24 mouse cellular contexts compared by ENCODE assay signal in the genomic region with DNA sequence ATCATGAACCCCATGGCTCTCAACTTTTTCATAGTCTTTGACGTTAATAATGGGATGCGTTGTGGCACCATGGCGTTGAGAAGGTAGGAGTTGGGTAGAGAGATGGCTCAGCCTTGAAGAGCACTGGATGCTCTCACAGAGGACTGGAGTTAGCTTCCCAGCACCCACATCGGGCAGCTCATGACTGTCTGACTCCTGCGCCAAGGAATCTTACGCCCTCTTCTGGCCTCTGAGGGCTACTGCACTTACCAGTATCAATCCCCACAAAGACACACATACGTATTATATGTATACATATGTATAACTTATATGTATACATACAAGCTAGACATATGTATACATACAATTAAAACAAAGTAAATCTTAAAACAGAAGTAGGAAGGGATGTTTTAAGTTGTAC. TPM values are rescaled to one million over a fixed set of nuclear protein-coding genes. Genes with fewer than 3 reads are reported as not detected.
DNase-seq lines count a peak whose midpoint lies in the region; ATAC-seq and TF ChIP-seq lines count a peak whose summit lies in the region.
"Had no signal": no experiment of that assay in that cellular context is flagged by ENCODE, and none has a peak within 500 bp of the region (broad histone marks: within the 10 kb centered on the region; RNA-seq: fewer than 3 reads in every experiment).

No protein-coding gene starts in this region.

- H3K9ac ChIP-seq in heart, postnatal 0 days (replicated peaks; ENCODE audit: low read depth, low read length) = no peak overlapping the region
- no peak overlapping the region for H3K9ac ChIP-seq in lung, embryonic 14.5 days
- no peak overlapping the region for H3K9ac ChIP-seq in MEL (ENCODE audit: control insufficient read depth, low read depth, low read length, poor library complexity, severe bottlenecking)
- H3K9ac ChIP-seq: embryonic facial prominence, embryonic 13.5 days; forebrain, embryonic 15.5 days; kidney, embryonic 15.5 days; limb, embryonic 15.5 days had no signal

- no peak overlapping the region for H3K4me2 ChIP-seq in heart, postnatal 0 days (ENCODE audit: low read depth, low read length)
- H3K4me2 ChIP-seq in lung, embryonic 14.5 days = no peak overlapping the region
- H3K4me2 ChIP-seq: embryonic facial prominence, embryonic 13.5 days; forebrain, embryonic 15.5 days; heart, embryonic 11.5 days; kidney, embryonic 15.5 days; limb, embryonic 15.5 days had no signal

- H3K79me2 ChIP-seq in MEL (ENCODE audit: control insufficient read depth, insufficient read depth, low read length, poor library complexity) = no peaks in the 10 kb centered on the region

- H3K4me3 ChIP-seq in heart, postnatal 0 days (ENCODE audit: low read depth, low read length) = no peak overlapping the region
- no peak overlapping the region for H3K4me3 ChIP-seq in lung, embryonic 14.5 days (ENCODE audit: low read depth, low read length)
- no peak overlapping the region for H3K4me3 ChIP-seq in MEL (ENCODE audit: control insufficient read depth in 1 of 2, insufficient read depth in 1 of 2, low read depth in 2 of 2, low read length in 2 of 2)
- H3K4me3 ChIP-seq: embryonic facial prominence, embryonic 13.5 days; forebrain, embryonic 15.5 days; kidney, embryonic 15.5 days; limb, embryonic 15.5 days had no signal

- DNase-seq in heart, postnatal 0 days (ENCODE audit: low spot score) = no peak
- no peak for DNase-seq in heart, adult 18-20 months
- no peak for DNase-seq in lung, embryonic 14.5 days
- DNase-seq in lung, postnatal 25 days (ENCODE audit: low spot score) = no peak
- no peak for DNase-seq in MEL (ENCODE audit: low read depth, low spot score)
- no peak for DNase-seq in adrenal gland, adult 18-20 months (ENCODE audit: low spot score in 2 of 2)
- no peak for DNase-seq in cerebellum, adult 11 months
- DNase-seq: cerebellum, adult 9-11 months; gastrocnemius, postnatal 36 days; heart, postnatal 14 days; layer of hippocampus, postnatal 36 days; lung, adult 2 months; lung, postnatal 4 days; right cerebral cortex, postnatal 25 days had no signal

- H3K27ac ChIP-seq in heart, postnatal 0 days (ENCODE audit: low read depth) = no peak overlapping the region
- H3K27ac ChIP-seq in lung, embryonic 14.5 days (ENCODE audit: low read depth) = no peak overlapping the region
- H3K27ac ChIP-seq in MEL (ENCODE audit: control insufficient read depth, low read depth, low read length) = no peak overlapping the region
- H3K27ac ChIP-seq: embryonic facial prominence, embryonic 13.5 days; forebrain, embryonic 15.5 days; kidney, embryonic 15.5 days; limb, embryonic 15.5 days had no signal

- no peaks in the 10 kb centered on the region for H3K27me3 ChIP-seq in heart, postnatal 0 days (ENCODE audit: control insufficient read depth, insufficient read depth, low read length)
- no peaks in the 10 kb centered on the region for H3K27me3 ChIP-seq in lung, embryonic 14.5 days (ENCODE audit: insufficient read depth, low read length)
- no peaks in the 10 kb centered on the region for H3K27me3 ChIP-seq in MEL (ENCODE audit: control insufficient read depth in 1 of 2, insufficient read depth in 2 of 2, low read length in 2 of 2)
- H3K27me3 ChIP-seq: embryonic facial prominence, embryonic 13.5 days; forebrain, embryonic 15.5 days; kidney, embryonic 15.5 days; limb, embryonic 15.5 days had no signal

- TF ChIP-seq POLR2A in MEL (IDR thresholded peaks at IDR 0.05; ENCODE audit: control insufficient read depth in 1 of 2, insufficient read depth in 1 of 2, low read depth in 1 of 2, low read length in 2 of 2, poor library complexity in 1 of 2) = no peak

- 0 out of 2 replicates have a peak, but pooled peaks have one; percentile 3 for TF ChIP-seq CTCF in heart, postnatal 0 days (IDR thresholded peaks at IDR 0.05; ENCODE audit: low read depth)
- TF ChIP-seq CTCF in lung, embryonic 14.5 days (IDR thresholded peaks at IDR 0.05; ENCODE audit: low read depth) = peak; percentile 21; the same call in 1 of the 2 replicates
- peak in 2 of 3 experiments; percentile 7 to 8; a peak in 2 of 6 replicates for TF ChIP-seq CTCF in MEL (IDR thresholded peaks at IDR 0.05 in 2 of 3, conservative IDR thresholded peaks at IDR 0.05 in 1 of 3; ENCODE audit: control insufficient read depth in 1 of 3, insufficient read depth in 1 of 3, low read depth in 2 of 3, low read length in 3 of 3, poor library complexity in 1 of 3, severe bottlenecking in 1 of 3)

- TF ChIP-seq RAD21 in MEL (IDR thresholded peaks at IDR 0.05; ENCODE audit: low read depth, low read length) = no peak; the same call in 1 of the 2 replicates

- H3K4me1 ChIP-seq in heart, postnatal 0 days (ENCODE audit: control insufficient read depth, insufficient read depth) = peaks cover 18% of the 10 kb centered on the region; the same call in 1 of the 2 replicates
- H3K4me1 ChIP-seq in lung, embryonic 14.5 days (ENCODE audit: insufficient read depth) = no peaks in the 10 kb centered on the region
- H3K4me1 ChIP-seq in MEL (ENCODE audit: control insufficient read depth in 1 of 2, insufficient read depth in 2 of 2, low read length in 2 of 2) = no peaks in the 10 kb centered on the region
- H3K4me1 ChIP-seq: embryonic facial prominence, embryonic 13.5 days; limb, embryonic 15.5 days had no signal

- ATAC-seq in heart, postnatal 0 days (ENCODE audit: insufficient read depth, low read depth) = no peak
- ATAC-seq in lung, embryonic 14.5 days (ENCODE audit: insufficient read depth) = no peak
- peak; percentile 33; the same call in 1 of the 2 replicates for ATAC-seq in granulocyte monocyte progenitor cell, adult 5-6 weeks (replicated peaks; ENCODE audit: poor library complexity, severe bottlenecking)
- ATAC-seq: CD4-positive, CD25-positive, alpha-beta regulatory T cell, adult 4 months; hindbrain, embryonic 16.5 days; intestine, postnatal 0 days; midbrain, embryonic 16.5 days had no signal

- WGBS in heart, postnatal 0 days = 88% methylated on average over 7 of the region's 7 CpGs
- WGBS in lung, embryonic 14.5 days = 92% methylated on average over 7 of the region's 7 CpGs

- no peaks in the 10 kb centered on the region for H3K36me3 ChIP-seq in heart, postnatal 0 days (replicated peaks; ENCODE audit: control insufficient read depth, insufficient read depth, low read length)
- no peaks in the 10 kb centered on the region for H3K36me3 ChIP-seq in lung, embryonic 14.5 days (ENCODE audit: insufficient read depth)
- H3K36me3 ChIP-seq in MEL (ENCODE audit: control insufficient read depth in 1 of 2, insufficient read depth in 2 of 2, low read length in 2 of 2) = no peaks in the 10 kb centered on the region
- H3K36me3 ChIP-seq: embryonic facial prominence, embryonic 13.5 days; forebrain, embryonic 15.5 days; kidney, embryonic 15.5 days; limb, embryonic 15.5 days had no signal

- TF ChIP-seq EP300 in heart, postnatal 0 days (IDR thresholded peaks at IDR 0.05; ENCODE audit: low read depth) = no peak
- no peak for TF ChIP-seq EP300 in MEL (IDR thresholded peaks at IDR 0.05; ENCODE audit: low read depth in 1 of 2, low read length in 2 of 2)

- H3K9me3 ChIP-seq in heart, postnatal 0 days (replicated peaks; ENCODE audit: control insufficient read depth, low read length) = no peaks in the 10 kb centered on the region
- no peaks in the 10 kb centered on the region for H3K9me3 ChIP-seq in lung, embryonic 14.5 days (ENCODE audit: low read depth, low read length)
- H3K9me3 ChIP-seq in MEL (replicated peaks; ENCODE audit: insufficient read depth, low read length) = no peaks in the 10 kb centered on the region
- H3K9me3 ChIP-seq: embryonic facial prominence, embryonic 13.5 days; forebrain, embryonic 15.5 days; kidney, embryonic 15.5 days; limb, embryonic 15.5 days had no signal

TF ChIP-seq in MEL, 35 proteins besides CTCF, POLR2A, EP300 and RAD21:
- TF ChIP-seq ZKSCAN1 (IDR thresholded peaks at IDR 0.05; ENCODE audit: low read depth, low read length) (no peak), RCOR1 (IDR thresholded peaks at IDR 0.05; ENCODE audit: low read depth, low read length) (no peak), JUND (IDR thresholded peaks at IDR 0.05; ENCODE audit: low read depth, low read length) (no peak), CHD2 (IDR thresholded peaks at IDR 0.05; ENCODE audit: low read length) (no peak), KAT2A (conservative IDR thresholded peaks at IDR 0.05; ENCODE audit: low read depth, low read length) (no peak), ZMIZ1 (IDR thresholded peaks at IDR 0.05; ENCODE audit: low read depth, low read length) (no peak), NELFE (IDR thresholded peaks at IDR 0.05; ENCODE audit: low read depth, low read length) (no peak), HCFC1 (IDR thresholded peaks at IDR 0.05; ENCODE audit: low read depth, low read length) (no peak), GABPA (IDR thresholded peaks at IDR 0.05; ENCODE audit: low read depth, low read length) (no peak), SIN3A (IDR thresholded peaks at IDR 0.05; ENCODE audit: low read length) (no peak), BHLHE40 (IDR thresholded peaks at IDR 0.05; ENCODE audit: borderline replicate concordance, low read depth, low read length) (no peak), ZNF384 (IDR thresholded peaks at IDR 0.05; ENCODE audit: low read depth, low read length) (no peak), USF2 (IDR thresholded peaks at IDR 0.05; ENCODE audit: borderline replicate concordance in 1 of 2, insufficient read depth in 1 of 2, low read depth in 1 of 2, low read length in 2 of 2) (no peak), CHD1 (IDR thresholded peaks at IDR 0.05; ENCODE audit: low read depth, low read length) (no peak), ZC3H11A (IDR thresholded peaks at IDR 0.05; ENCODE audit: low read depth, low read length) (no peak), USF1 (IDR thresholded peaks at IDR 0.05; ENCODE audit: low read depth, low read length) (no peak), TCF12 (IDR thresholded peaks at IDR 0.05; ENCODE audit: low read depth, low read length) (no peak)

RNA-seq across cellular contexts. Expression of a gene that starts 51.9 kb away (rescaled TPM):
- 169 and 213 TPM in 2 replicates for total RNA-seq in heart, postnatal 0 days (2014; rRNA removed; ENCODE audit: low replicate concordance)
- 19.9 and 22.4 TPM in 2 replicates for polyA plus RNA-seq in heart, postnatal 0 days (2015; fragmentation: Nextera tagmentation; extraction: Ambion mirVana)
- 10 to 100 TPM; 83.9 to 89.1 TPM for total RNA-seq in heart, adult 18-20 months (2021)
- polyA plus RNA-seq in lung, embryonic 14.5 days (2014; fragmentation: Nextera tagmentation; extraction: Ambion mirVana) = 4.1 and 4.5 TPM in 2 replicates
- total RNA-seq in MEL (2012; rRNA removed) = not detected in 2 replicates
- polyA plus RNA-seq in MEL (2012; ENCODE audit: insufficient read depth in 1 of 2, insufficient read length in 2 of 2, low read depth in 1 of 2, low replicate concordance in 2 of 2, missing spikeins in 1 of 2) = not detected
- total RNA-seq in granulocyte monocyte progenitor cell, adult 5-6 weeks (2014; fragmentation: Nextera tagmentation) = 1.1 and 2.2 TPM in 2 replicates
- 0.93 and 1.2 TPM in 2 replicates for total RNA-seq in granulocyte monocyte progenitor cell, adult 5-6 weeks (2017)
- 1 to 10 TPM in 1 of 2 experiments, under 1 TPM in 1; 0.96 to 2.5 TPM for total RNA-seq in adrenal gland, adult 18-20 months (2021)

Comparison
In these comparisons a context has a peak if more than half of its experiments do, and no peak if none do; other contexts are left out.
1. RNA of a gene that starts 51.9 kb away (total RNA-seq): 169 to 213 TPM in heart, postnatal 0 days and 83.9 to 89.1 TPM in heart, adult 18-20 months; 0.96 to 2.5 TPM in adrenal gland, adult 18-20 months, 0.93 to 2.2 TPM in granulocyte monocyte progenitor cell, adult 5-6 weeks and not detected in MEL; every median in the first group is over 10 times any median in the second.
2. Peak in every context shown above with its lines, with median percentiles within 50 percentile points of each other: CTCF ChIP-seq.